Mouse (Mus musculus) ES-Bruce4 (cell line): Measurements from ENCODE around the gene Tcp1.

Experiments
- CTCF ChIP-seq: IDR thresholded peaks from one replicate; pipeline ENCODE4 v1.8.1; 2011; ENCODE audit warnings: low read depth, low read length
- POLR2A ChIP-seq: IDR thresholded peaks from one replicate; pipeline ENCODE4 v1.8.1; 2011; ENCODE audit warnings: low read length; ENCODE audit not compliant: insufficient read depth

DNA sequence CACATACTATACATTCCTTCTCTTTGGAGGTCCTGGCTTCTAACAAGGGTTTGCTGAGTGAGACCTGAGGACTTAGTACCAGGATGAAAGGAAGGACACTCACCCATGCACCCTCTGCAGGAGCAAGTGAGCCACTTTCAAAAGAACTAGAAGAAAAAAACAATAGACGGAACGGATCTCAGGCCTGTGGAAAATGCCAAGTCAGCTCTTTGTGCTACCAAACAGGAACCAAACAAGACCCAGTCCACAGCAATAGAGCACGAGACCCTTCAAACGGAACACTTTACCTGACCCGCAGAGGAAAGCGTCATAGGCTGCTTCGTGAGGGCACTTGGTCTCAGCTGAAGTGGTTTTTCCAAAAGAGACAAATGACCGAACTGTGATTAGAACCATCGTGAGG is 23.5 kb upstream of the Tcp1 start:
- TF ChIP-seq CTCF (no peak), POLR2A (no peak)
